Mouse (Mus musculus): ENCODE data around the gene Grin2a.

Grin2a gene

GRCm38 (mm10) chr16:9994951-9995813 lies at the start of gene Grin2a:
Gene Grin2a (minus strand): TSS chr16:9995560.
- DNase-seq, result peak; percentile 83

DNA sequence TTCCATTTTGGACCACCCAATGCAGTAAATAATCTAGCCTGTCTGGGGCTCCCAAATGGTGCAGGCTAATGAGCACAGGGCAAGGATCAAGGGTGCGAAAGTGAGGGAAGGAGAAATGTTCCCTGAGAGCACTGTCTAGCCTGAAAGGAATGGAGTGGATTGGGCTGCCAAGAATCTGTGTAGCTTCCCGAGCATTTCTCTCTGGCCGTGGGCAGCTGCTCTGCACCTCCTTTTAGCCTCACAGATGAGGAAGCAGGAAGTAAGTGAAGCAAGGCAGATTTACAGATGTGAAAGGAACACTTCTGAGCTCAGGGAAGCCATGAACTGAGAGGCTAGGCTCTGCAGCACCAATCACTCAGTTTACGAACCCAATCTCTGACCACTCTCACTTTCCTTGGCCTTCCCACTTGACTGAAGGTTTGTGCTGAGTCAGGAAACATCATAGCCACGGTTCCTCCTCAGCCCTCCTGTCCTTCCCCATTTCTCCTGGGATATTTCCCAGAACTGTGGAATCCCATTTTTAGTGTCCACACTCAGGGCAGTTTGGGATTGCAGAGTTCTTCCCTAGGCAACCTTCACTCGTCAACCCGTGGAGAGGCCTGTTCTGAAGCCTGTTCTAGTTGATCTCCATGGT lies 40.3 kb upstream of the Grin2a start:
- DNase-seq, result no peak

- DNase-seq, result no peak
Observed at GRCm38 (mm10) chr16:10033416-10033979, 38.1 kb upstream of the Grin2a start.

- no peak for DNase-seq
Observed at GRCm38 (mm10) chr16:10031891-10032290, 36.5 kb upstream of the Grin2a start.

DNA sequence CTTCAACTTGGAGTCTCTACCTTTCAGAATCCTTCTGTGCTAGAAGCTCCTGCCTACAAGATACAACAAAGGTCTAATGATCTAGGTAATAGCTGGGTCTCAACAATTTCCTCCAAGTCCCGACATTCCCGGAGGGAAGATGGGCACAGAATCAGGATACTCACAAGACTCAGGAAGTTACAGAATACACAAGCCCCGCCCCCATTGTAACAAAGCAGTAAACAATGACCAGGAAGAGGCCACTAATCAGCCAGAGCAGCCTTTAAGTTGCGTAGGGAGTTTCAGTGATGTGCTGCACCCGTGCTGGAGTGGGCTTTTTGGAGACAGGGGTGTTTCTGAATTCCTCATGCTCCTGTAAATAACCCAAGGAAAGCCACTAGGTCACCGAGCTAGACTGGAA lies 31.4 kb upstream of the Grin2a start:
- DNase-seq, result no peak

DNA sequence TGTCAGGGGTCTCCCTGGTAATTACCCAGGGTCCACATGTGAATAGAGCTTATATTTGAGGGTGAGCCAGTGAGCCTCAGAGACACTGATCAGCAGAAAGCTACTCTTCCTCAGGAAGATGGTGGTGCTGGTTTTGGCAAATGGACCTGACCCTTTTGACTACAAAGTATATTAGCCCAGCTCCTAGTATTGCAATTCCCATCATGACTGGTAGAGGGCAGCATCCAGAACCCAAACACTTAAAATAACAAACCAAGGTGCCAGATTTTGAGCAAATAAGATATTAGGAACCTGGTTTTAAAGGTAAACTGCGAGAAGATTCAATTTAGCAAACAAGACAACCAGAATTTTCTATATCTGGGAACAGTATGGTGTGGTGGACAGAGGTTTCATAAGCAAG lies 14.4 kb upstream of the Grin2a start:
- DNase-seq, result peak; percentile 34

- DNase-seq, result peak; percentile 99
Observed at GRCm38 (mm10) chr16:10005606-10006005, 10.2 kb upstream of the Grin2a start.

DNA sequence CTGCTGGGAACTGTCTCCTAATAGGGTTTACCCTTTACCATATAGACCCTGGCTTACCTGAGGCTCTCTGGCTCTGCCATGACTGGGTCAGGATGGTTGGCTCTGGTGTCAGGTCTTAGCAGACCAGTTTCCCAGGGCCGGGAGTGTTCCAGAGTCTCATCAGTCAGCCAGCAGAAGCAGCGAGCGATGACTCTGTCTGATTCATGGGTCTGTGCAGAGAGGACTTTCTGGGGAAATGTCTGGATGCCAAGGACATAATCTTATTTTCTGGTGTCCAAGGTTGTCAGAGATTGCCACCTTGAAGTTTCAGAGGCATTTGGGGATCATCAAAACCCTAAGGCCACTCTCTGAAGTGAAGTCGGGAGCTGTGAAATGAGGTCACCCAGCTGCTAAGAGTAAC lies 8.7 kb upstream of the Grin2a start:
- peak; percentile 13 for DNase-seq

- DNase-seq, result peak; percentile 13
Observed at GRCm38 (mm10) chr16:10003001-10003400, 7.6 kb upstream of the Grin2a start.

DNA sequence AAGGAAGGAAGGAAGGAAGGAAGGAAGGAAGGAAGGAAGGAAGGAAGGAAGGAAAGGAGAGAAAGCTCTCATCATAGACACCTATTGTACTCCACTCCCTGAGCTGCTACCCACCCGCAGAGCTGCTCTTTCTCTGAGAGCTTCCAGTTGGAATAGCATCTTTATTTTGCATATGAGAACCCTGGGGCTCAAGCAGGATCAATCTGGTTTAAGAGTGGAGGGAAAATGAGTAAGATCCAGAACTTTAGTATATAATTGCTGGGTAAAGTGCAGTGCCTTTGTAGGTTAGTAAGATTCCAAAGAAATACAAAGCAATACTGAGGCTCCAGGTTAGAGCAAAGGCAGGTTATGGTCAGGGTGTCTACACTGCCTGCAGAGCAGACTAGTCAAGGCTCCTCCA lies 6.2 kb upstream of the Grin2a start:
- DNase-seq, result no peak

DNA sequence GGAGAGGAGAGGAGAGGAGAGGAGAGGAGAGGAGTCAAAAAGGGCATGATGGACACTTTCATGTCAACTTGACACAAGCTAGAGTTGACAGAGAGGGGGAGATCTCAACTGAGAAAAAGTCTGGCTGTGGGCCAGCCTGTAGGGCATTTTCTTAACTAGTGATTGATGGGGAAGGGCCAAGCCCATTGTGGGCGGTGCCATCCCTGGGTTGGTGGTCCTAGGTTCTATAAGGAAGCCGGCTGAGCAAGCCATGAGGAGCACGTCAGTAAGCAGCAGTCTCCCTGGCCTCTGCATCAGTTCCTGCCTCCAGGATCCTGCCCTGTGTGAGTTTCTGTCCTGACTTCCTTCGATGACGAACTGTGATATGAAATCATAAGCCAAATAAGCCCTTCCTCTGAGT lies 4.6 kb upstream of the Grin2a start:
- peak; percentile 18 for DNase-seq

DNA sequence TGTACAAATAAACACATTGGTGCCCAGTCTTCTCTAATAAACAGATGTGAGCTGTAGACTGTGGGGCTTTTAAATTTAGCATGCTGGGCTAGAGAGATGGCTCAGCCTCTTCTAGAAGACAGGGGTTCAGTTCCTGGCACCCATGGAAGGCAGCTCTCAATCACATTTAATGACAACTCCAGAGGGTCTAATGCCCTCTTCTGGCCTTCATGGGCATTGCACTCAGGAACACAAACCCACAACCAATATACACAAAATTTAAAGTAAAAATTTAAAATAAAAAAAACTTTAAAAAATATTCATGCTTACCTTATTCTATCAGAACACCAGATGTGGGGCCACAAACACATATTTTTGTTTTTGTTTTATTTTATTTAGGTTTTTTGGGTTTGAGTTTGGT lies 2.6 kb upstream of the Grin2a start:
- no peak for DNase-seq

DNA sequence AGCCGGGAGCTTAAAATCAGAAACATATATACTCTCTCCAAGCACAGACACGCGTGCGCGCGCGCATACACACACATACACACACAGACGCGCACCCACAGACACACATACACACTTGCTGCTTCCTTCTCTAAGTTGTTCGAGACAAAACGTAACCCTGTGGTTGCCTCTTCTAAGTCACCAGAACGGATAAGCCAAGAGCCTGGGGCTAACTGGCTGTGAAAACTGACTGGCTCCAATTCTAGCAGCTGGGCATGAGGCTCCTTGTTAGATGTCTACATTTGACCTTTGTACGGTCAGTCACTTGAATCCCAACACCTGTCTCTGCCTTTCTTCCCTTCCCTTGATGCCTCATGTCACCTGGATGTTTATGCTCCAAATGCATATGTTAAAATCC lies 452 bp upstream of the Grin2a start:
- no peak for DNase-seq

DNA sequence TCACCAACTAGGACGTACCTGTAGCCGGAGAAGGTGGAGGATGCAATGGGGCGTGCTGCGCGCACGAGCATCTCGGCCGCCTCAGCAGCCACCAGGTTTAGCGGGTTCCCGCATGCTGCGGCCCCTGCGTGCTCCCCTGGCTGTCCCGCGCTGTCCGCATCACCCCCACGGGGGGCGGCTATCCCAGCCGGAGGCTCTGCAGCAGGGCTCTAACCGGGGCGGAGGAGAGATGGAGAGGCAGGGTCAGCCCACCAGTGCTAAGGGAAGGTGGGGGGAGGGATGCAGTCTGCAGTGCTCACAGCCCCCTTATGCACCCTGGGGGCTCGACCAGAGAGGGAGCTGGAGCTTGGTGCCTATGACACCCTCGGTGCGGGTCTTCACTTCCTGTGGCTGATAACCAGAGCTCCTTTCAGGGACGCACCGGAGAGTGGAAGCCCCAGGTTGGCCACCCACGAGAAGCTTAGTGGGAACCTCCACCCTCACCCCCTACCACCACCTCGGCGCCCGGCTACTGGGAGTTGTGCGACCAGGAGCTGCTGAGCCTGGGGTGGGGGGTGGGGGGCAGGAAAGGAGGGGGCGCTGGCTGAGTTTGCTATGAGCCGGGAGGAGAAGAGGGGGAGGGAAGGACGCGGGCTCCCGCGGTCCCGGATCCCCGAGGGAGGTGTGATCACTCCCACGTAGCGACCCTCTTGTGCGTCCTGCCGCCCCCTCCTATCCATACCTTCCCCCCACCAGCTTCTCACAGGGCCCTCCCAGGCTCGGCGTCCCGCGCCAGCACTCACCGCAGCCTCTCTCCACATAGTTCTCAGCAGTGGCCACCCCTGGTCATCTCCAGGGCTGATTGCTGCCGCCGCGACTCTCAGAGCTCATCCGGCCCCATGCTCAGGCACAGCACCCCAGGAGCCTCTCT lies 1.1 kb downstream of the Grin2a start:
- DNase-seq, result no peak

GRCm38 (mm10) chr16:9993255-9994040 lies 1.9 kb downstream of the Grin2a start:
- peak; percentile 94 for DNase-seq

DNA sequence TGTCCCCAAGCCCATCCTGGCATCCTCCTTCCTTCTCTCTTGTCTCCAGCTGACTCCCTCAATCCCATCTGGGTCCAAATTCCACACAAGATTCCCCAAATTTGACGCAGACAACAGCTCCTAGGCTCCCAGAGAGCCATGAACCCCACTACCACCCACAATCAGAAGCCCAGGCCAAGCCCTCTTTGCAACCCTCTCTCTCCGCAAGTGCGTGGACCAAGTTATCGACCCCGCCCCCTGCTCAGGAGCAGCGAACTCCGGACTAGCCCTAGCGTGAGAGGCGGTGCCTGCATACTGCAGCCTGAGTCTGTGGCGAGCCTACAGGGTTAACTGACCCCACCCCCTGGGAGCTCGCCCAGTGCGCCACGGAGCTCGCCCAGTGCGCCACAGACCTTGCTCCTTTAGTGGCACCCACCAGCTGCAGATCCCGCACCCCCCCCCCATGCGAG lies 2.6 kb downstream of the Grin2a start:
- DNase-seq, result peak; percentile 65

DNA sequence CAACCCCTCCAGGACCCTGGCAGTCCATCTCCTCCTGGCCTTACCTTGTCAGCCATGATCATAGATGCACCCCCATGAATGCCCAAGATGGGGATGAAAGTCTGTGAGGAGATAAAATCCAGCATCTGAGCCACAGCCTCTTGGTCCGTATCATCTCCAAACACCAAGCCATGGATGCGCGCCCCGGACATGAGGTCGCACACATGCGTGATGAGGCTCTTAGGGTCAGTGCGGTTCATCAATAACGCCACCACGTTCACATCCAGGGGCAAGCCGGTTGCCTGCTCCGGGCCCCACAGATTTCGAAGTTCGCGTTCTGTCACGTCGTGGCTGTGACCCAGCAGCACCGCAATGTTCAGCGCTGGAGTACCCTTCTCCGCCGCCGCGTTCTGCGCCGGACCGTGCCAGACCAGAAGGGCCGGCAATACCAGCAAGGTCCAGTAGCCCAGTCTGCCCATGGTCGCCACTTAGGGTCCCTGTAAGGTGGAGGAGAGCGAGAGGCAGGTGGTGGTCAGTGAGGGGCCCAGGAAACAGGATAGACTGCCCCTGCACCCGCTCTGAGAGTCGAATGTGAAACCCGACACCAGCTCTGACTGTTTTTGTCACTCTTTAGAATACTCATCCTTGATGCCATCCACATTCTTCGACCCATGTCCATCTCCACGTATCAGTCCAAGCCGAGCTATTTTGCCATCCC lies 3.1 kb downstream of the Grin2a start:
- DNase-seq, result no peak

DNA sequence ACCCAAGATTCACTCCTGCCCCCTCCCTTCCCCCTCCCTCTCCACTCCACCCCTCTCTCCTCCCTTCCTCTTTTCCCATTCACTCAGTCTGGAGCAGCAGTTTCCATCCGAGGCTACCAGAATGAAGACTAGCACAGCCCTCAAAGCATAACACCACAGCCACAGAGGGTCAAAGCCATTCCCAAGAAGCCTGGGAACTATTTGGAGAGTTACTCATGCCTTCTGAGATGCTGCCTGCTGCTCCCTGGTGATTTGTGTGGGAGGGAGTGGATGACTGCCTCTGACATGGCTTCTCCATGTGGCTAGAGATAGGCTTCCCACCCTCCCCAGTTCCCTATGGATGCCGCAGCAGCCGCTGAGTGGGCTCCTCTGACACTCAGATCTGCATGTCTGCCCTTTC lies 10.3 kb downstream of the Grin2a start:
- DNase-seq, result no peak

GRCm38 (mm10) chr16:9980641-9981040 lies 14.7 kb downstream of the Grin2a start:
- peak; percentile 72 for DNase-seq

GRCm38 (mm10) chr16:9978173-9978572 lies 17.2 kb downstream of the Grin2a start:
- peak; percentile 67 for DNase-seq

DNA sequence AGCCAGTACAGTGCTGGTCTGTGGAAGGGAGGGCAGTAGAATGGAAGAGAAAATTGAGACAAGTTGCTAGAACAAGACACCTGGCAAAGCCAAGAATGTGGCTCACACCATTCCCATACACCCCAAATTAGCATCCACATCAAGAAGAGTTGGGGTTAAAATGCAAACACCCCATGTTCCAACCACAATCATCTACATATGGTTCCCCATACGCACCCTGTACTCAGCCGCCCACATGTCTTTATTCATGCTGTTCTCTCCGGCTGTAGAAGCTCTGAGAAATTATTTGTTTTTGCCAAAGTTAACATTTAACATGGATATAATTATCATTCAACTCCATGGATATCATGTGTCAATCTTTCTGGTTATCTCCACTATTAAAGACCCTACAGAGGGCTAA lies 22.7 kb downstream of the Grin2a start:
- no peak for DNase-seq
